Mouse (Mus musculus): ENCODE measurements around the gene Styxl1. TPM values are rescaled to one million over a fixed set of nuclear protein-coding genes. Genes with fewer than 3 reads are reported as not detected.

Gene Styxl1
- polyA plus RNA-seq, 2 experiments = 0.02 TPM; not detected in 1

- Histone ChIP-seq H3K4me3 (ENCODE audit: insufficient read depth in 1 of 2, low read depth in 2 of 2, low read length in 2 of 2) (peak overlapping the region; percentile 34 to 46), H3K27me3 (ENCODE audit: control insufficient read depth, insufficient read depth, low read length) (no peaks in the 10 kb centered on the region), H3K36me3 (replicated peaks; ENCODE audit: control insufficient read depth, insufficient read depth, low read depth) (peaks cover 12% of the 10 kb centered on the region), H3K4me1 (replicated peaks; ENCODE audit: control insufficient read depth in 2 of 2, insufficient read depth in 2 of 2, low read length in 1 of 2) (no peaks in the 10 kb centered on the region), H3K4me2 (ENCODE audit: low read depth) (peak overlapping the region; percentile 56), H3K27ac (no peak overlapping the region), H3K9ac (replicated peaks) (peak overlapping the region; percentile 45; the same call in 1 of the 2 replicates), H3K9me3 (ENCODE audit: control insufficient read depth, low read length) (no peaks in the 10 kb centered on the region)
- peak in 1 of 3 experiments; percentile 28 for DNase-seq (ENCODE audit: low read depth in 3 of 3, low spot score in 3 of 3)
- peak; percentile 56; the same call in 1 of the 2 replicates for ATAC-seq (ENCODE audit: insufficient read depth)
- 14% methylated on average over 20 of the region's 20 CpGs for WGBS (ENCODE audit: insufficient replicate concordance)
- TF ChIP-seq CTCF (IDR thresholded peaks at IDR 0.05; ENCODE audit: low read depth) (peak; percentile 97), EP300 (IDR thresholded peaks at IDR 0.05; ENCODE audit: low read depth) (no peak)
Measured at GRCm38 (mm10) chr5:135793996-135794858, 16.0 kb upstream of the Styxl1 start.

- H3K9ac ChIP-seq (replicated peaks) = no peak overlapping the region
- H3K4me2 ChIP-seq (ENCODE audit: low read depth) = no peak overlapping the region
- H3K27me3 ChIP-seq (ENCODE audit: control insufficient read depth, insufficient read depth, low read length) = no peaks in the 10 kb centered on the region
- ATAC-seq (ENCODE audit: insufficient read depth) (no peak), DNase-seq (ENCODE audit: low read depth in 3 of 3, low spot score in 3 of 3) (no peak)
- H3K9me3 ChIP-seq (ENCODE audit: control insufficient read depth, low read length) = no peaks in the 10 kb centered on the region
- TF ChIP-seq CTCF (IDR thresholded peaks at IDR 0.05; ENCODE audit: low read depth) (no peak), EP300 (IDR thresholded peaks at IDR 0.05; ENCODE audit: low read depth) (no peak)
- peaks cover 8 to 19% of the 10 kb centered on the region in 2 experiments for H3K4me1 ChIP-seq (replicated peaks; ENCODE audit: control insufficient read depth in 2 of 2, insufficient read depth in 2 of 2, low read length in 1 of 2)
- H3K27ac ChIP-seq = no peak overlapping the region
- 83% methylated on average over 4 of the region's 4 CpGs for WGBS (ENCODE audit: insufficient replicate concordance)
- H3K4me3 ChIP-seq (ENCODE audit: insufficient read depth in 1 of 2, low read depth in 2 of 2, low read length in 2 of 2) = no peak overlapping the region
- H3K36me3 ChIP-seq (replicated peaks; ENCODE audit: control insufficient read depth, insufficient read depth, low read depth) = peaks cover 50% of the 10 kb centered on the region
Measured at GRCm38 (mm10) chr5:135782901-135783300, 4.7 kb upstream of the Styxl1 start.

GRCm38 (mm10) chr5:135780331-135780730 is 2.1 kb upstream of the Styxl1 start:
- Histone ChIP-seq H3K9me3 (ENCODE audit: control insufficient read depth, low read length) (no peaks in the 10 kb centered on the region), H3K4me3 (ENCODE audit: insufficient read depth in 1 of 2, low read depth in 2 of 2, low read length in 2 of 2) (peak overlapping the region; percentile 29 to 70; a peak in 2 of 4 replicates), H3K4me2 (ENCODE audit: low read depth) (peak overlapping the region; percentile 70), H3K36me3 (replicated peaks; ENCODE audit: control insufficient read depth, insufficient read depth, low read depth) (peaks cover 24% of the 10 kb centered on the region), H3K27ac (no peak overlapping the region), H3K27me3 (ENCODE audit: control insufficient read depth, insufficient read depth, low read length) (no peaks in the 10 kb centered on the region), H3K9ac (replicated peaks) (no peak overlapping the region), H3K4me1 (replicated peaks; ENCODE audit: control insufficient read depth in 2 of 2, insufficient read depth in 2 of 2, low read length in 1 of 2) (peaks cover 13 to 25% of the 10 kb centered on the region in 2 experiments)
- DNase-seq (ENCODE audit: low read depth in 3 of 3, low spot score in 3 of 3) = no peak
- TF ChIP-seq CTCF (IDR thresholded peaks at IDR 0.05; ENCODE audit: low read depth) (no peak), EP300 (IDR thresholded peaks at IDR 0.05; ENCODE audit: low read depth) (no peak)
- no peak for ATAC-seq (ENCODE audit: insufficient read depth)
- 44% methylated on average over 8 of the region's 8 CpGs for WGBS (ENCODE audit: insufficient replicate concordance)

- H3K4me3 ChIP-seq (ENCODE audit: insufficient read depth in 1 of 2, low read depth in 2 of 2, low read length in 2 of 2) = peak within 1 kb of the TSS; percentile 70 to 90
- H3K27ac ChIP-seq = peak within 1 kb of the TSS; percentile 64
- peak; percentile 94 for TF ChIP-seq EP300 (IDR thresholded peaks at IDR 0.05; ENCODE audit: low read depth)
- no peak; the same call in 1 of the 2 replicates for TF ChIP-seq CTCF (IDR thresholded peaks at IDR 0.05; ENCODE audit: low read depth)
- peak within 1 kb of the TSS; percentile 96 for H3K4me2 ChIP-seq (ENCODE audit: low read depth)
- H3K36me3 ChIP-seq (replicated peaks; ENCODE audit: control insufficient read depth, insufficient read depth, low read depth) = peaks cover 12% of the 10 kb centered on the region
- ATAC-seq (ENCODE audit: insufficient read depth) (peak; percentile 95), DNase-seq (ENCODE audit: low read depth in 3 of 3, low spot score in 3 of 3) (peak; percentile 100)
- H3K4me1 ChIP-seq (replicated peaks; ENCODE audit: control insufficient read depth in 2 of 2, insufficient read depth in 2 of 2, low read length in 1 of 2) = peaks cover 13 to 25% of the 10 kb centered on the region in 2 experiments
- under 1% methylated on average over 70 of the region's 70 CpGs for WGBS (ENCODE audit: insufficient replicate concordance)
- H3K9me3 ChIP-seq (ENCODE audit: control insufficient read depth, low read length) = no peaks in the 10 kb centered on the region
- H3K27me3 ChIP-seq (ENCODE audit: control insufficient read depth, insufficient read depth, low read length) = no peaks in the 10 kb centered on the region
- peak within 1 kb of the TSS; percentile 92 for H3K9ac ChIP-seq (replicated peaks)
Measured at GRCm38 (mm10) chr5:135778471-135779445, 573 bp upstream of the Styxl1 start, which contains the start of gene Mdh2. Mdh2 (plus strand) TSS chr5:135778480.
